ENCODE assay signal across 8 mouse cellular contexts in genomic region chr3:104818749-104819134, GRCm38 (mm10). TPM values are rescaled to one million over a fixed set of nuclear protein-coding genes. Genes with fewer than 3 reads are reported as not detected.
DNase-seq lines count a peak whose midpoint lies in the region; ATAC-seq and TF ChIP-seq lines count a peak whose summit lies in the region.

No protein-coding gene starts in this region.

- peak overlapping the region; percentile 93 for H3K9ac ChIP-seq in lung, embryonic 16.5 days (ENCODE audit: low read length)
- no peak overlapping the region for H3K9ac ChIP-seq in limb, embryonic 14.5 days (ENCODE audit: low read depth, low read length, severe bottlenecking)

- peak overlapping the region; percentile 94 for H3K27ac ChIP-seq in lung, embryonic 16.5 days (ENCODE audit: low read length)
- peak overlapping the region; percentile 94 for H3K27ac ChIP-seq in limb, embryonic 14.5 days (replicated peaks; ENCODE audit: low read depth, low read length)
- peak overlapping the region; percentile 84 for H3K27ac ChIP-seq in small intestine, adult 2 months (ENCODE audit: insufficient read depth, low read depth, low read length)

- H3K4me3 ChIP-seq in lung, embryonic 16.5 days (ENCODE audit: low read length): peak overlapping the region; percentile 88
- peak overlapping the region; percentile 91 for H3K4me3 ChIP-seq in erythroblast, embryonic 14.5 days (replicated peaks)
- peak overlapping the region; percentile 86 for H3K4me3 ChIP-seq in limb, embryonic 14.5 days (replicated peaks; ENCODE audit: low read length)
- peak overlapping the region; percentile 89 for H3K4me3 ChIP-seq in small intestine, adult 2 months (ENCODE audit: low read depth, low read length)

- DNase-seq in lung, postnatal 10 days: no peak
- no peak for DNase-seq in limb, embryonic 14.5 days (ENCODE audit: low spot score)
- DNase-seq in right cerebral cortex, postnatal 25 days: no peak
- DNase-seq in frontal cortex, postnatal 36 days (ENCODE audit: low spot score in 2 of 2): no peak
- no peak for DNase-seq in left cerebral cortex, adult 11 months (ENCODE audit: low spot score)

- H3K27me3 ChIP-seq in lung, embryonic 16.5 days (ENCODE audit: control insufficient read depth, insufficient read depth, low read depth, low read length): no peaks in the 10 kb centered on the region
- no peaks in the 10 kb centered on the region for H3K27me3 ChIP-seq in erythroblast, embryonic 14.5 days (ENCODE audit: control insufficient read depth)
- no peaks in the 10 kb centered on the region for H3K27me3 ChIP-seq in limb, embryonic 14.5 days (ENCODE audit: control insufficient read depth, insufficient read depth, low read length)
- no peaks in the 10 kb centered on the region for H3K27me3 ChIP-seq in small intestine, adult 2 months (ENCODE audit: control insufficient read depth, insufficient read depth, low read length)

- 8% methylated on average over 3 of the region's 3 CpGs for WGBS in lung, embryonic 16.5 days
- 0% methylated on average over 3 of the region's 3 CpGs for WGBS in limb, embryonic 14.5 days
- 4% methylated on average over 3 of the region's 3 CpGs for WGBS in small intestine, adult 2 months

- H3K4me2 ChIP-seq in lung, embryonic 16.5 days (ENCODE audit: low read depth, low read length): peak overlapping the region; percentile 54
- H3K4me2 ChIP-seq in limb, embryonic 14.5 days (replicated peaks; ENCODE audit: low read depth, low read length, severe bottlenecking): peak overlapping the region; percentile 57

- no peak for TF ChIP-seq CTCF in small intestine, adult 2 months (IDR thresholded peaks at IDR 0.05; ENCODE audit: extremely low read depth, insufficient read length, insufficient replicate concordance, low read depth, low read length)

- no peaks in the 10 kb centered on the region for H3K36me3 ChIP-seq in lung, embryonic 16.5 days (ENCODE audit: control insufficient read depth, insufficient read depth, low read length)
- peaks cover 33% of the 10 kb centered on the region for H3K36me3 ChIP-seq in erythroblast, embryonic 14.5 days (ENCODE audit: control insufficient read depth)
- peaks cover 14% of the 10 kb centered on the region; the same call in 1 of the 2 replicates for H3K36me3 ChIP-seq in limb, embryonic 14.5 days (ENCODE audit: control insufficient read depth, insufficient read depth, low read length)
- peaks cover 12% of the 10 kb centered on the region for H3K36me3 ChIP-seq in small intestine, adult 2 months (ENCODE audit: control insufficient read depth, insufficient read depth, low read length)

- no peak for TF ChIP-seq POLR2A in limb, embryonic 14.5 days (IDR thresholded peaks at IDR 0.05; ENCODE audit: borderline replicate concordance, extremely low read depth, insufficient read depth, insufficient read length)
- no peak for TF ChIP-seq POLR2A in small intestine, adult 2 months (IDR thresholded peaks at IDR 0.05; ENCODE audit: low read depth, low read length)

- H3K9me3 ChIP-seq in lung, embryonic 16.5 days (ENCODE audit: control insufficient read depth, low read length): no peaks in the 10 kb centered on the region
- no peaks in the 10 kb centered on the region for H3K9me3 ChIP-seq in erythroblast, embryonic 14.5 days (ENCODE audit: control insufficient read depth, low read length)
- H3K9me3 ChIP-seq in limb, embryonic 14.5 days (ENCODE audit: control insufficient read depth, low read length): no peaks in the 10 kb centered on the region

- ATAC-seq in lung, embryonic 16.5 days (ENCODE audit: low read depth): no peak
- no peak for ATAC-seq in limb, embryonic 14.5 days (ENCODE audit: low FRiP score, low read depth)

- peaks cover 20% of the 10 kb centered on the region for H3K4me1 ChIP-seq in lung, embryonic 16.5 days (replicated peaks; ENCODE audit: control insufficient read depth, insufficient read depth, low read length)
- peaks cover 25% of the 10 kb centered on the region for H3K4me1 ChIP-seq in erythroblast, embryonic 14.5 days (ENCODE audit: control insufficient read depth)
- H3K4me1 ChIP-seq in limb, embryonic 14.5 days (ENCODE audit: control insufficient read depth, insufficient read depth, low read length): peaks cover 20% of the 10 kb centered on the region
- H3K4me1 ChIP-seq in small intestine, adult 2 months (ENCODE audit: control insufficient read depth, insufficient read depth, insufficient read length, low read length): peaks cover 5% of the 10 kb centered on the region; the same call in 1 of the 2 replicates

RNA-seq across cellular contexts. Expression of gene Mov10, which starts 0.4 kb away (rescaled TPM):
- 44.2 and 56.2 TPM in 2 replicates for polyA plus RNA-seq in lung, embryonic 16.5 days (2015; fragmentation: Nextera tagmentation; extraction: Ambion mirVana)
- polyA plus RNA-seq in erythroblast, embryonic 14.5 days (2012): 0.85 and 1.0 TPM in 2 replicates
- polyA plus RNA-seq in limb, embryonic 14.5 days (2012; rRNA removed): 32.7 and 41.4 TPM in 2 replicates
- polyA plus RNA-seq in limb, embryonic 14.5 days (2014; fragmentation: Nextera tagmentation; extraction: Ambion mirVana): 41.6 and 43.4 TPM in 2 replicates
- polyA plus RNA-seq in small intestine, adult 2 months (2012; rRNA removed): 34.9 and 46.1 TPM in 2 replicates

RNA-seq across cellular contexts. Expression of gene Rhoc, which starts 30.6 kb away (rescaled TPM):
- 154 and 155 TPM in 2 replicates for polyA plus RNA-seq in lung, embryonic 16.5 days (2015; fragmentation: Nextera tagmentation; extraction: Ambion mirVana)
- 0.24 and 0.47 TPM in 2 replicates for polyA plus RNA-seq in erythroblast, embryonic 14.5 days (2012)
- polyA plus RNA-seq in limb, embryonic 14.5 days (2012; rRNA removed): 158 and 161 TPM in 2 replicates
- 192 and 199 TPM in 2 replicates for polyA plus RNA-seq in limb, embryonic 14.5 days (2014; fragmentation: Nextera tagmentation; extraction: Ambion mirVana)
- polyA plus RNA-seq in small intestine, adult 2 months (2012; rRNA removed): 143 and 197 TPM in 2 replicates

RNA-seq across cellular contexts. Expression of gene Fam19a3, which starts 37.1 kb away (rescaled TPM):
- 0.08 and 0.25 TPM in 2 replicates for polyA plus RNA-seq in lung, embryonic 16.5 days (2015; fragmentation: Nextera tagmentation; extraction: Ambion mirVana)
- polyA plus RNA-seq in erythroblast, embryonic 14.5 days (2012): not detected in 2 replicates
- polyA plus RNA-seq in limb, embryonic 14.5 days (2012; rRNA removed): 0.92 and 0.93 TPM in 2 replicates
- 0.26 and 0.36 TPM in 2 replicates for polyA plus RNA-seq in limb, embryonic 14.5 days (2014; fragmentation: Nextera tagmentation; extraction: Ambion mirVana)
- polyA plus RNA-seq in small intestine, adult 2 months (2012; rRNA removed): 0.08 and 0.30 TPM in 2 replicates

RNA-seq across cellular contexts. Expression of gene Ppm1j, which starts 37.9 kb away (rescaled TPM):
- 3.1 and 3.4 TPM in 2 replicates for polyA plus RNA-seq in lung, embryonic 16.5 days (2015; fragmentation: Nextera tagmentation; extraction: Ambion mirVana)
- not detected in 2 replicates for polyA plus RNA-seq in erythroblast, embryonic 14.5 days (2012)
- 6.5 and 6.6 TPM in 2 replicates for polyA plus RNA-seq in limb, embryonic 14.5 days (2012; rRNA removed)
- 4.1 and 4.4 TPM in 2 replicates for polyA plus RNA-seq in limb, embryonic 14.5 days (2014; fragmentation: Nextera tagmentation; extraction: Ambion mirVana)
- polyA plus RNA-seq in small intestine, adult 2 months (2012; rRNA removed): 35.1 and 45.3 TPM in 2 replicates

RNA-seq across cellular contexts. Expression of gene St7l, which starts 45.1 kb away (rescaled TPM):
- 35.9 and 37.5 TPM in 2 replicates for polyA plus RNA-seq in lung, embryonic 16.5 days (2015; fragmentation: Nextera tagmentation; extraction: Ambion mirVana)
- polyA plus RNA-seq in erythroblast, embryonic 14.5 days (2012): 0.43 and 0.44 TPM in 2 replicates
- 18.1 and 18.4 TPM in 2 replicates for polyA plus RNA-seq in limb, embryonic 14.5 days (2012; rRNA removed)
- 36.7 and 40.4 TPM in 2 replicates for polyA plus RNA-seq in limb, embryonic 14.5 days (2014; fragmentation: Nextera tagmentation; extraction: Ambion mirVana)
- polyA plus RNA-seq in small intestine, adult 2 months (2012; rRNA removed): 1.8 and 4.6 TPM in 2 replicates

Comparison
In these comparisons a context has a peak if more than half of its experiments do, and no peak if none do; other contexts are left out.
1. RNA of gene Mov10, which starts 0.4 kb away (polyA plus RNA-seq): 44.2 to 56.2 TPM in lung, embryonic 16.5 days, 34.9 to 46.1 TPM in small intestine, adult 2 months and 32.7 to 43.4 TPM in limb, embryonic 14.5 days; 0.85 to 1.0 TPM in erythroblast, embryonic 14.5 days; every median in the first group is over 10 times any median in the second.
2. RNA of gene Rhoc, which starts 30.6 kb away (polyA plus RNA-seq): 143 to 197 TPM in small intestine, adult 2 months, 158 to 199 TPM in limb, embryonic 14.5 days and 154 to 155 TPM in lung, embryonic 16.5 days; 0.24 to 0.47 TPM in erythroblast, embryonic 14.5 days; every median in the first group is over 10 times any median in the second.
3. Peak in every context shown above with its lines, with median percentiles within 50 percentile points of each other: H3K27ac ChIP-seq and H3K4me3 ChIP-seq.